Mouse (Mus musculus): ENCODE data around the gene Ly6f. TPM values are rescaled to one million over a fixed set of nuclear protein-coding genes. Genes with fewer than 3 reads are reported as not detected.

The Ly6f gene
- total RNA-seq, 1 experiment from 2014 or later, result not detected

GRCm38 (mm10) chr15:75314421-75314820 lies 46.2 kb downstream of the Ly6f start:
- no peak for ATAC-seq (replicated peaks; ENCODE audit: low read depth, poor library complexity, severe bottlenecking)

DNA sequence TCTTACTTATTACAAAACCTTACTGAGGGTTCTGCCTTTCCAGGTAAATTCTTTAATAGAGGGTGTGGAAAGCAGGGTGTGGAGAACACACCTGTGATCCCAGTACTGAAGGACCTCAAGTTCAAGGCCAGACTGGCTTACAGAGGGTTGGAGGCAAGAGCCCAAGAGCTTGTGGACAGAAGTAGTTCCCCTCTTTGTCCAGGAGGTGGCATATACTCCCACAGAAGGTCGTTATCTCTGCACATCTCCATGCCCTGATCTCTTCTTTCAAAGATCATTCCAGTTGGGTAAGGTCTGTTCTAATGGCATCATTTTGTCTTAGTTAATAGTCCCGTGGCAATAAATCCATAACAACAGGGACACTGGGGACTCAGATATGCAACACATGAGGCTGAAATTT lies 49.0 kb downstream of the Ly6f start:
- ATAC-seq (replicated peaks; ENCODE audit: low read depth, poor library complexity, severe bottlenecking), result no peak

- no peak for ATAC-seq (replicated peaks; ENCODE audit: low read depth, poor library complexity, severe bottlenecking)
Observed at GRCm38 (mm10) chr15:75318584-75318983, 50.4 kb downstream of the Ly6f start.

- ATAC-seq (replicated peaks; ENCODE audit: low read depth, poor library complexity, severe bottlenecking), result no peak
Observed at GRCm38 (mm10) chr15:75320104-75320503, 51.9 kb downstream of the Ly6f start.

Other genes starting within 250 kb of the Ly6f start
- not detected in 2 replicates for gene Ly6c1, start 219.6 kb upstream of the Ly6f start, total RNA-seq (2017)
- 54.9 and 81.7 TPM in 2 replicates for gene Ly6c2, start 156.5 kb upstream of the Ly6f start, total RNA-seq (2017)
- 2.0 TPM in 1 of 2 replicates, not detected in the other for gene Ly6g, start 113.2 kb upstream of the Ly6f start, total RNA-seq (2017)
- gene BC025446, start 52.0 kb upstream of the Ly6f start, total RNA-seq (2017), result not detected in 2 replicates

Data from common myeloid progenitor, adult 5-6 weeks (primary cell).